Mouse (Mus musculus) liver, embryonic 11.5 days (tissue): ENCODE data around the gene Adgrg6. TPM values are rescaled to one million over a fixed set of nuclear protein-coding genes. Genes with fewer than 3 reads are reported as not detected.

Experiments used
- ATAC-seq: fragments of 200-750 bp; cut with Nextera tagmentation; replicated peaks from 2 replicates; pipeline ENCODE4 v1.8.0; 2017; ENCODE audit warnings: moderate number of reproducible peaks, mild to moderate bottlenecking, moderate TSS enrichment, moderate library complexity; ENCODE audit not compliant: low FRiP score
- DNase-seq: peaks from one replicate; pipeline ENCODE4 v3.0.0-alpha.2; 2017; ENCODE audit warnings: low spot score
- H3K27ac ChIP-seq: fragments of 300-500 bp; sonication (generic); 2 replicates; pipeline ENCODE4 v1.5.1; 2014; ENCODE audit warnings: mild to moderate bottlenecking, low read depth, low read length, control low read depth
- H3K27me3 ChIP-seq: fragments of 300-500 bp; sonication (generic); replicated peaks from 2 replicates; pipeline ENCODE4 v1.6.1; 2014; ENCODE audit warnings: low read length, mixed read lengths; ENCODE audit not compliant: control insufficient read depth, insufficient read depth
- H3K36me3 ChIP-seq: fragments of 300-500 bp; sonication (generic); 2 replicates; pipeline ENCODE4 v1.6.1; 2014; ENCODE audit warnings: mild to moderate bottlenecking, low read length, moderate library complexity, mixed read lengths; ENCODE audit not compliant: control insufficient read depth, insufficient read depth
- H3K4me1 ChIP-seq: fragments of 300-500 bp; sonication (generic); replicated peaks from 2 replicates; pipeline ENCODE4 v1.6.1; 2014; ENCODE audit warnings: low read length, mixed read lengths; ENCODE audit not compliant: control insufficient read depth, insufficient read depth
- H3K4me2 ChIP-seq: fragments of 300-500 bp; sonication (generic); 2 replicates; pipeline ENCODE4 v1.6.1; 2014; ENCODE audit warnings: mild to moderate bottlenecking, control low read depth, moderate library complexity
- H3K4me3 ChIP-seq: fragments of 300-500 bp; sonication (generic); 2 replicates; pipeline ENCODE4 v1.5.1; 2014; ENCODE audit warnings: low read depth, low read length, control low read depth
- H3K9ac ChIP-seq: fragments of 300-500 bp; sonication (generic); 2 replicates; pipeline ENCODE4 v1.6.1; 2014; ENCODE audit warnings: low read depth, low read length, control low read depth
- H3K9me3 ChIP-seq: fragments of 300-500 bp; sonication (generic); 2 replicates; pipeline ENCODE4 v1.6.1; 2016; ENCODE audit warnings: low read length, inconsistent platforms, mixed read lengths; ENCODE audit not compliant: control insufficient read depth
- WGBS: fragments of 180-500 bp; shearing (Covaris S2); extraction: QIAGEN DNeasy Blood & Tissue Kit; methylation state at CpG from one replicate; pipeline ENCODE4 v1.1.7; 2014; 5-methylcytosine and 5-hydroxymethylcytosine counted together
- polyA plus RNA-seq: library from polyadenylated mRNA; unstranded; fragments of >200 nt; fragmentation: Nextera tagmentation; extraction: Ambion mirVana; gene quantifications from 2 replicates; pipeline ENCODE4 v1.2.1, GENCODE M21; 2014

Gene Adgrg6
- polyA plus RNA-seq: 0.81 and 1.4 TPM in 2 replicates

- H3K9ac ChIP-seq: peak within 1 kb of the TSS; percentile 34; the same call in 1 of the 2 replicates
- H3K36me3 ChIP-seq: no peaks in the 10 kb centered on the region
- ATAC-seq (0 out of 2 replicates have a peak, but pooled peaks have one; percentile 47), DNase-seq (peak; percentile 42)
- WGBS: under 1% methylated on average over 76 of the region's 81 CpGs
- no peaks in the 10 kb centered on the region for H3K4me1 ChIP-seq
- no peak within 1 kb of the TSS for H3K27ac ChIP-seq
- H3K4me2 ChIP-seq: peak within 1 kb of the TSS; percentile 76
- H3K27me3 ChIP-seq: peaks cover 22% of the 10 kb centered on the region
- H3K4me3 ChIP-seq: peak within 1 kb of the TSS; percentile 60
- no peaks in the 10 kb centered on the region for H3K9me3 ChIP-seq
These were observed at the start of gene Adgrg6 for GRCm38 (mm10) chr10:14544941-14545717. Gene Adgrg6, minus strand, starts transcription at chr10:14545659.

GRCm38 (mm10) chr10:14592215-14592614 is 46.8 kb upstream of the Adgrg6 start:
- 87% methylated on average over 1 of the region's 1 CpGs for WGBS
- Histone ChIP-seq H3K9ac (no peak overlapping the region), H3K4me3 (no peak overlapping the region), H3K27me3 (no peaks in the 10 kb centered on the region), H3K27ac (no peak overlapping the region), H3K4me2 (no peak overlapping the region), H3K9me3 (no peaks in the 10 kb centered on the region), H3K36me3 (no peaks in the 10 kb centered on the region), H3K4me1 (no peaks in the 10 kb centered on the region)
- DNase-seq: no peak
- ATAC-seq: no peak

GRCm38 (mm10) chr10:14590816-14591215 is 45.4 kb upstream of the Adgrg6 start:
- no peak for ATAC-seq

GRCm38 (mm10) chr10:14589667-14590066 is 44.2 kb upstream of the Adgrg6 start:
- DNase-seq (no peak), ATAC-seq (no peak)
- Histone ChIP-seq H3K9ac (no peak overlapping the region), H3K36me3 (no peaks in the 10 kb centered on the region), H3K9me3 (no peaks in the 10 kb centered on the region), H3K27ac (no peak overlapping the region), H3K4me2 (no peak overlapping the region), H3K27me3 (no peaks in the 10 kb centered on the region), H3K4me1 (no peaks in the 10 kb centered on the region), H3K4me3 (no peak overlapping the region)
- WGBS: 79% methylated on average over 6 of the region's 6 CpGs

More at GRCm38 (mm10) chr10:14590816-14591215, 45.4 kb upstream of the Adgrg6 start:
- H3K36me3 ChIP-seq: no peaks in the 10 kb centered on the region
- whole genome bisulfite sequencing: 82% methylated on average over 2 of the region's 2 CpGs
- no peaks in the 10 kb centered on the region for H3K27me3 ChIP-seq
- H3K27ac ChIP-seq: no peak overlapping the region
- H3K4me3 ChIP-seq: no peak overlapping the region
- no peaks in the 10 kb centered on the region for H3K9me3 ChIP-seq
- H3K9ac ChIP-seq: no peak overlapping the region
- no peak for DNase-seq
- no peaks in the 10 kb centered on the region for H3K4me1 ChIP-seq
- H3K4me2 ChIP-seq: no peak overlapping the region

- 77% methylated on average over 1 of the region's 1 CpGs for WGBS
- H3K9me3 ChIP-seq: no peaks in the 10 kb centered on the region
- no peak for ATAC-seq
These were observed 38.0 kb upstream of the Adgrg6 start for GRCm38 (mm10) chr10:14583496-14583895.

GRCm38 (mm10) chr10:14574255-14574654 is 28.8 kb upstream of the Adgrg6 start:
- ATAC-seq (no peak), DNase-seq (no peak)
- Histone ChIP-seq H3K27ac (no peak overlapping the region), H3K27me3 (no peaks in the 10 kb centered on the region), H3K4me3 (no peak overlapping the region), H3K4me2 (no peak overlapping the region), H3K4me1 (no peaks in the 10 kb centered on the region), H3K9me3 (no peaks in the 10 kb centered on the region), H3K9ac (no peak overlapping the region), H3K36me3 (no peaks in the 10 kb centered on the region)
- WGBS: 87% methylated on average over 4 of the region's 4 CpGs

More at GRCm38 (mm10) chr10:14583496-14583895, 38.0 kb upstream of the Adgrg6 start:
- H3K4me3 ChIP-seq: no peak overlapping the region
- no peak overlapping the region for H3K9ac ChIP-seq
- H3K27me3 ChIP-seq: no peaks in the 10 kb centered on the region
- H3K36me3 ChIP-seq: no peaks in the 10 kb centered on the region
- H3K27ac ChIP-seq: no peak overlapping the region
- DNase-seq: no peak
- no peak overlapping the region for H3K4me2 ChIP-seq
- H3K4me1 ChIP-seq: no peaks in the 10 kb centered on the region

- no peaks in the 10 kb centered on the region for H3K27me3 ChIP-seq
- H3K36me3 ChIP-seq: no peaks in the 10 kb centered on the region
- H3K4me3 ChIP-seq: no peak overlapping the region
- H3K9me3 ChIP-seq: no peaks in the 10 kb centered on the region
- no peaks in the 10 kb centered on the region for H3K4me1 ChIP-seq
- DNase-seq (no peak), ATAC-seq (no peak)
- H3K9ac ChIP-seq: no peak overlapping the region
- no peak overlapping the region for H3K4me2 ChIP-seq
- no peak overlapping the region for H3K27ac ChIP-seq
These were observed 25.7 kb upstream of the Adgrg6 start for GRCm38 (mm10) chr10:14571143-14571542.

GRCm38 (mm10) chr10:14570616-14571015 is 25.2 kb upstream of the Adgrg6 start:
- ATAC-seq: no peak
- Histone ChIP-seq H3K4me3 (no peak overlapping the region), H3K36me3 (no peaks in the 10 kb centered on the region), H3K9me3 (no peaks in the 10 kb centered on the region), H3K9ac (no peak overlapping the region), H3K4me1 (no peaks in the 10 kb centered on the region), H3K27ac (no peak overlapping the region), H3K4me2 (no peak overlapping the region), H3K27me3 (no peaks in the 10 kb centered on the region)
- no peak for DNase-seq
- WGBS: 29% methylated on average over 2 of the region's 2 CpGs

- ATAC-seq: no peak
- Histone ChIP-seq H3K4me3 (no peak overlapping the region), H3K27me3 (peaks cover 22% of the 10 kb centered on the region), H3K9ac (no peak overlapping the region), H3K36me3 (no peaks in the 10 kb centered on the region), H3K9me3 (no peaks in the 10 kb centered on the region), H3K4me1 (no peaks in the 10 kb centered on the region), H3K4me2 (no peak overlapping the region), H3K27ac (no peak overlapping the region)
- 36% methylated on average over 7 of the region's 7 CpGs for WGBS
- DNase-seq: no peak
These were observed 672 bp upstream of the Adgrg6 start for GRCm38 (mm10) chr10:14546111-14546551.
